Mouse (Mus musculus): ENCODE data around the gene Bcas3.

Bcas3 gene

GRCm38 (mm10) chr11:85626846-85627245 lies 273.9 kb downstream of the Bcas3 start:
- DNase-seq, result no peak

- no peak for DNase-seq
These were observed 274.4 kb downstream of the Bcas3 start for GRCm38 (mm10) chr11:85627405-85627804.

- no peak for DNase-seq
These were observed 275.5 kb downstream of the Bcas3 start for GRCm38 (mm10) chr11:85628303-85629063.

- DNase-seq, result no peak
These were observed 279.6 kb downstream of the Bcas3 start for GRCm38 (mm10) chr11:85632568-85632981.

GRCm38 (mm10) chr11:85638696-85639495 lies 285.9 kb downstream of the Bcas3 start:
- no peak for DNase-seq

- no peak for DNase-seq
These were observed 287.7 kb downstream of the Bcas3 start for GRCm38 (mm10) chr11:85640659-85641058.

- no peak for DNase-seq
These were observed 288.5 kb downstream of the Bcas3 start for GRCm38 (mm10) chr11:85641486-85641885.

GRCm38 (mm10) chr11:85642591-85642990 lies 289.6 kb downstream of the Bcas3 start:
- DNase-seq, result no peak

GRCm38 (mm10) chr11:85643025-85643424 lies 290.1 kb downstream of the Bcas3 start:
- no peak for DNase-seq

GRCm38 (mm10) chr11:85643479-85644000 lies 290.6 kb downstream of the Bcas3 start:
- no peak for DNase-seq

- DNase-seq, result no peak
These were observed 291.2 kb downstream of the Bcas3 start for GRCm38 (mm10) chr11:85644027-85644747.

- no peak for DNase-seq
These were observed 291.7 kb downstream of the Bcas3 start for GRCm38 (mm10) chr11:85644748-85645060.

- DNase-seq, result no peak
These were observed 292.3 kb downstream of the Bcas3 start for GRCm38 (mm10) chr11:85645152-85645835.

GRCm38 (mm10) chr11:85648893-85649292 lies 295.9 kb downstream of the Bcas3 start:
- no peak for DNase-seq

GRCm38 (mm10) chr11:85649373-85649772 lies 296.4 kb downstream of the Bcas3 start:
- DNase-seq, result no peak

- DNase-seq, result no peak
These were observed 304.5 kb downstream of the Bcas3 start for GRCm38 (mm10) chr11:85657471-85657870.

GRCm38 (mm10) chr11:85660304-85660703 lies 307.3 kb downstream of the Bcas3 start:
- no peak for DNase-seq

GRCm38 (mm10) chr11:85667176-85667575 lies 314.2 kb downstream of the Bcas3 start:
- no peak for DNase-seq

- no peak for DNase-seq
These were observed 314.8 kb downstream of the Bcas3 start for GRCm38 (mm10) chr11:85667741-85668140.

- DNase-seq, result no peak
These were observed 320.0 kb downstream of the Bcas3 start for GRCm38 (mm10) chr11:85672881-85673475.

GRCm38 (mm10) chr11:85675244-85675643 lies 322.3 kb downstream of the Bcas3 start:
- no peak for DNase-seq

GRCm38 (mm10) chr11:85676357-85677004 lies 323.5 kb downstream of the Bcas3 start:
- no peak for DNase-seq
